Mouse (Mus musculus): ENCODE results near the gene Mad2l2.
"Not testable (repeated sequence)": the region's sequence is repeated elsewhere in the genome, so short reads cannot be mapped to it uniquely, and the experiment has no call there.

Gene Mad2l2

DNA sequence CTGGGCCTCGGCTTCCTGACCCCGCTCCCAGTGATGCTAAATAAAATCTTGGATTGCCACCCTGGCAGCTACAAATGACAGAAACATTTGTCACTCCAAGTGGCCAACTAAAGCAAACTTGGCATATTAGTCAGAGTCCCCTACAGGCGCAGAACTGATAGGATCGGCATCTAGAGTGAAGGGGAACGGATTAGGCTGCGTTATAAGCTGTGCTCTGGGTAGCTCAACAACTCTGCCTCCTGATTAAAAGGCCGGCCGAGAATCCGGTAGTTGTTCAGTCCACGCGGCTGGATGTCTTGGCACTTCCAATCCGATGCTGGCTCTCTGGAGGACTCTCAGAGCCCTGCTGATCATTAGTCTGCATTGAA, 44.3 kb downstream of the Mad2l2 start:
- no peak for DNase-seq

DNA sequence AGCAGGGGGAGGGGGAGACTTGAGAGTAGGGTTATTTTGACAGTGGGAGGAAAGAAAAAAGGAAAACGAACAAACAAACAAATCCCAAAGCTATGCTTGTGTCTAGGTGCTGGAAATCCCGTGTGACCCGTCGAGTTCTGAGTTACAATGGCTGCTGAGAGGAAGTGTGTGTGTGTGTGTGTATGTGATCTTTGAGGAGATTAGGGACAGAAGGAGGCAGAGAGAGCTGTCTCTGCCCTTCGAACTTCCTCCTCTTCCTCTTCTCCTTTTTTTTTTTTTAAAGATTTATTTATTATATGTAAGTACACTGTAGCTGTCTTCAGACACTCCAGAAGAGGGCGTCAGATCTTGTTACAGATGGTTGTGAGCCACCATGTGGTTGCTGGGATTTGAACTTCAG, 46.4 kb downstream of the Mad2l2 start:
- DNase-seq, result not testable (repeated sequence)

DNA sequence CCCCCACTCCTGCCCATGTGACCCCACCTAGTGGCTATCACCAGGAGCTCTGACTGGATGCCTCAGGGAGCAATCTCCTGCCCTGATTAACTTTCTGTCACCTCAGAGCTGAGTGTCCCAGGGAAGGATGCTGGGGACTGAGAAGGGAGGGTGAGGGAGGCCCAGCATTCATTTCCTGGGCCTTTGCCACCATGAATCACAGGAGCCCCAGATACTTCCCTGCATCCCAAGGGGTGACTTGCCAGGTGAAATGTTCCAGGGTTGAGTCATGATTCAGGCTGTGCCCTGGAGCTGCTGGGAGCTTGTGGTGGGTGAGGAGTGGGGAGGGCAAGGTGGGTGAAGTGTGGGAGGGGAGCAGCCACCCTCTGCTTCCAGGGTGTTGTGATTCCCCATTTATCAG, 47.5 kb downstream of the Mad2l2 start:
- no peak for DNase-seq

DNA sequence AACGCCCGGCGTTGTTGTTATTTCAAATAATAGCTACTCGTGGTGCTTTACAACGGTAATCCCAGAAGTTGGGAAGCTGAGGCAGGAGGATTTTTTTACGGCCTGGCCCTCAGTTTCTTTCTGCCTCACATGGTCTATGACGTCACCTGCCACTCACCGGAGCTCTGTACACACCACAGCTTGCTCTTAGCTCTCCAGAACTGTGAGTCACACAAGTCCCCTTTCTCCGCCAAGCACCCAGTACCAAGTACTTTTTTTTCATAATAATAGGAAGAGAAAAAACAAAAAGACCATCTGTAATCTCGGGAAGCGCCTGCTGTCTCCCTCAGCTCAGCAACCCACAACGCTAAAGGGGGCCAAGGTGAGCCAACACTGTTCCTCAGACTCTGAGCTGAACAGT, 51.3 kb downstream of the Mad2l2 start:
- no peak for DNase-seq

DNA sequence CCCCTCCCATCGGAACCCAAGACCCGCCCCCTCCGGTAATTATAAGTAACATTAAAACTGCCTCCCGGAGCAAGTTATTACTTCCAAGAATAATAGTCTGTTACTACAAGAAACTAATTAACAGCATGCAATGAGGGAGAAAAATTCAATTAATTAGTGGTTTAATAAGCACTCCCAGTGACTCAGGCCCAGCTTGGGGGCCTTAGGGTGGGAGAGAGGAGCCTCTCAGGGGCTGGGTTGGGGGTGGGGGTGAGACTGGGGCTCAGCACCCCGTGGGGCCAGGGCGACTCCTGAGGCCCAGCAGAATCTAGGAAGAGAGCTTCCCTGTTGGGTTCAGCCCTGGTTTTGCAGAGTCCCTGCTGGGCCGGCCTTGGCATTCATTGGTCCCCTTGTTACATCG, 52.2 kb downstream of the Mad2l2 start:
- DNase-seq, result no peak

DNA sequence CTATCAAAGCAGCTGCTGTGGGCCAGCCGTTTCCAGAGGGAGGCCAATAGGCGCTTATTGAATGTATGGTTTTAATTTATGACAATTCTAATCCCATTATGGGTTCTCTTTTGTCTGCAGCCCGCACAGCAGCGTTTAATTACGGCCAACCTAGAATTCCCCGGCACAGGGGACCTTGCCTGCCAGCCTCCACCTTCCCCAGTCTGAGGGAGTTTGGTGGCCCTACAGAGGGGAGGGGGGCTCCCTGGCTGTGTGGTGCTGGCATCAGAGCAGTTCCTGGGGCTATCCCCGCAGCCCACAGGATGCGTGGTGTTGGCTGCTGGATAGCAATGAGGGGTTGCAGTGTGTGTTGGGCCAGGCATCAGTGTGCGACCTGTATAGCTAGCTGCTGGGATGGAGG, 54.4 kb downstream of the Mad2l2 start:
- DNase-seq, result no peak

DNA sequence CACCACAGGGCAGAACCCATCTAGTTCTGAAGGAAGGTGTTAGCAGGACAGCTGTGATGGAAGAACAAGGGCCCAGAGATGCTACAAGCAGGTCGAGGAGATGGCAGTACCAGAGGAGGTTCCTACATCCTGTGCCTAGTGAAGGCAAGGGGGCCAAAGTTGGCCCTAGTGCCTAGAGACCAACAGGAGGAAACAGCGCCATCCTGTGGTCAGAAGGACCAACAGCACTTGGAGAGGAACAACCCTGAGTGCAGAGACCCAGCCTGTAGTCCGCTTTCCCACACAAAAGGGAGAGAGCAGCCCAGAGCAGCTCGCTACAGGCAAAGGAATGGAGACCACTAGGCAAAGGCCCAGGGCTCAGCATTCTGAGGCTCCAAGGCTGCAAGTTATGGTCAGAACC, 55.6 kb downstream of the Mad2l2 start:
- no peak for DNase-seq

DNA sequence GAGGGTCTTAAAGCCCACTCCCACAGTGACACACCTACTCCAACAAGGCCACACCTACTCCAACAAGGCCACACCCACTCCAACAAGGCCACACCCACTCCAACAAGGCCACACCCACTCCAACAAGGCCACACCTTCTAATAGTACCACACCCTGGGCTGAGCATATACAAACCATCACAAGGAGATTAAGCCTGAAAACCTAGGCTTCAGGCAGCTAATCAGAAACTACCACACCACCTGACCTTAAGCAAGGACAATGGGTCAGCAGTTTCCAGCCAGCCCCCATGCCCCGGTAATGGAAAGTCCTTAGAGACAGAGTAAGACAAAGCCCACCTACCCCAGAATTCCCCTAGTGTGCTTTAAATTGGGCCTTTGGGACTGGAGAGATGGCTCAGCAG, 58.6 kb downstream of the Mad2l2 start:
- not testable (repeated sequence) for DNase-seq

DNA sequence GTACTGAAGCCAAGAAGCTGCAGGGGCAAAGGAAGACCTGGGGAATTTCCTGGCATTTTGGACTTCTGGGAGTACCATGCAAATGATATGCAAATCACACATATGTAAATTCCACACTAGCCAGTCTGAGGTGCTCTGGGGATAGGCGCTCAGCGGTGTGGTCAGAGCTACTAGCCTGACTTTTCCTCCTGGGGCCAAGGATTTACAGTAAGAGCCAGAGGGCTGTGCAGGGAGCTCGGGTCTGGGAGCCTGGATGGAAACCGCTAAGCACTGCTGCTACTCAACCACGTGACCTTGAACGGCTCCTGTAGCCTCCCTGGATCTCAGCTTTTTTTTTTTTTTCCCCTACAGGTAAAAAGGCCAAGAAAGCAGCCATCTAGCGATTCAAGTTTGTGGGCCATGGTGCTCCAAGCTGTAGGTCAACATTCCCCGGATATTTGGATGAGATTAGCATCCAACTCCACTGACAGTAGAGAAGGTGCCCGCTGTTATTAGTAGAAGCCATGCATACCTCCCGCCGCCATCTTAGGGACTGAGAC, 62.6 kb downstream of the Mad2l2 start:
- DNase-seq, result no peak

DNA sequence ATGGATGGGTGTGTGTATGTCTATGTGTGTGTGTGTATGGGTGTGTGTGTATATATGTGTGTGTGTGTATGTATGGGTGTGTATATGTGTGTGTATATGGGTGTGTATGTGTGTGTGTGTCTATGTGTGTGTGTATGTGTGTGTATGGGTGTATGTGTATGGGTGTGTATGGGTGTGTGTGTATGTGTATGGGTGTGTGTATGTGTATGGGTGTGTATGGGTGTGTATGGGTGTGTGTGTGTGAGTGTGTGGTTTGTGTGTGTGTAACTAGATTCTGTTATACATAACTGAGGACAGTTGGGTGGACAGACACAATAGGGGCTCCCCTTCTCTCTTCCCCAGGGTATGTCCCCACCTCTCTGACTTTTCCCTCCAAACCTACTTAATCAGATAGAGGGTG, 64.2 kb downstream of the Mad2l2 start:
- no peak for DNase-seq

All from cerebellum, adult 18-20 months (tissue).